Mouse (Mus musculus) layer of hippocampus, adult 8-10 months (tissue): ENCODE measurements around the gene E030025P04Rik. TPM values are rescaled to one million over a fixed set of nuclear protein-coding genes. Genes with fewer than 3 reads are reported as not detected.

ENCODE experiments used
- DNase-seq, 2 experiments: peaks; one replicate each; pipeline ENCODE4 v3.0.0; 2022; ENCODE audit warnings: low spot score in 2 of 2
- total RNA-seq, 4 experiments: library from RNA; stranded (reverse); gene quantifications; 2 replicates each; pipeline ENCODE4 v1.2.4; 2022

The E030025P04Rik gene
- not detected for total RNA-seq

DNA sequence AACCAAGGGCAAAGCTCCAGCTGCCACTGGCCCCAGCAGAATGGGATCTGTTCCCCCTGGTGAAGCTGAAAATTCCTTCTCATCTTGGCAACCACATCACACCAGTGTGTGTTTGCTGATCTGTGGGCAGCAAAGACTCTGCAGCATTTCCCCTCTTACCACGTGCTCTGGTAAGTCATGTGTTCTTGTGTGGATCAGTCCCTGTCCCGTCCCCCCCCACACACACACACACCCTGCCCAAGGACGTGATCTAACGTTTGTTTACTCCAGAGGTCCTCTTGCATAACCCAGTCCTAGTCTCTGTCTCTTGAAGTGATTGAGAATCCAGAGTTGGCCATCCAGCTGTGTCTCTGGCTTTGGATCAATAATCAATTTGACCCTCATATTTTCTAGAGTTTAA is at the start of gene E030025P04Rik:
Gene E030025P04Rik, minus strand, starts transcription at position 134 of the 400 bp plus-strand sequence.
- DNase-seq, result no peak

DNA sequence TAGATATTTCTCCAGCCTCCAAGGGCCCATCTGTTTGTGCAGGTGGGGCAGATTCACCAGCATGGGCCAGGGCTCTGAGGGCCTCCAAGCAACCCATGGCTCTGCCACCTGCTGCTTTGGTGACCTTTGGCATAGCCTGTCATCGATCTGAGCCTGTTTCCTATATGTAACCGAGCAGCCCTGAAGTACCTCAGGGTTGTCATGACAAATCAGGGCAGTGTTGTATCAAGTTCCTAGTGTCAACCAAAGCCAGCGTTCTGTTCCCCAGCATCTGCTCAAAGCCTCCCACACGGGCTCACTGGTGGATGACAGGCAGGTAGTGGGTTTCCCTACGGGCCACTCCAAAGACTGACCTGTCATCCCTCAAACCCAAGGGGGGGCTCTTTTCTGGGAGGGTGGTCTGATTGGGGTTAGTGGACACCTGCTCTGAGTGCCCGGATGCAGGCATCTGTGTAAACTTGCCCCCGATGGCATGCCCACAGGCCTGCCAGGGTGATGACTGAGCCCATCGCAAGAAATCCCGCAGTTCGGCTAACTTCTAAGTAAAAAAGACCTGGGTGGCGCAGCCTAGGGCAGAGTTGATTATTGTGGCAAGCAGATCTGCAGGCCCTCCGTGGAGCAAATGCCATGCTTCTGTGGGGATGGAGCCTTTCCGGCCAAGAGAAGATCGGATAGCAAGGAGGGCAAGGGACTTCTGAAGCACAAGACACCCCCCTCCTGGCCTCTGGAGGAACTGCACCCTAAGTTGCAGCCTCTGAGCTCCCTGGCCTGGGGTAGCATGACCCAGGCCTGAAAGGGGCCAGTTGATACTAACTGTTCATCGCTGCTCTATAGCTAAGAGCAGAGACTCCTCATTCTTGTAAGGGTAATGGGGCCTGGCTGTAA is 48.7 kb upstream of the E030025P04Rik start:
- peak; percentile 27 to 74 for DNase-seq

DNA sequence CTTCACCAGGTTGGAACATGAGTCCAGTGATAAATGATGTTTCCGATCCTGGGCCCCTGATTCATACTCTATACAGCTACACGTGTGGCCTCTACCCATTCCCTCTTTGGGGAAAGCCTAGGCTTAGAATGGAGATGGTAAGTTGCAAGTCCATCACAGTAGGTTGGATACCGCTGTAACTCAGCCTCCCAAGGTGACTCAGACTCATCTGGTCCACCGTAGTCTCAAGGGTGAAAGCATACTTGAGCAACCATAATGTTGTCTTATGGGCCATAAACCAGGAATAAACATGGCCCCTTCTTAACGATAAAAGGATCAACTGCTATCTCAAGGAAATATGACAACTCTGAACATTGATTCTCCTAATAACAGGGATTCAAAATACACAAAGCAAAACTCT is 44.1 kb upstream of the E030025P04Rik start:
- no peak for DNase-seq

- DNase-seq, result no peak
Measured at GRCm38 (mm10) chr11:109187631-109188184, 43.5 kb upstream of the E030025P04Rik start.

DNA sequence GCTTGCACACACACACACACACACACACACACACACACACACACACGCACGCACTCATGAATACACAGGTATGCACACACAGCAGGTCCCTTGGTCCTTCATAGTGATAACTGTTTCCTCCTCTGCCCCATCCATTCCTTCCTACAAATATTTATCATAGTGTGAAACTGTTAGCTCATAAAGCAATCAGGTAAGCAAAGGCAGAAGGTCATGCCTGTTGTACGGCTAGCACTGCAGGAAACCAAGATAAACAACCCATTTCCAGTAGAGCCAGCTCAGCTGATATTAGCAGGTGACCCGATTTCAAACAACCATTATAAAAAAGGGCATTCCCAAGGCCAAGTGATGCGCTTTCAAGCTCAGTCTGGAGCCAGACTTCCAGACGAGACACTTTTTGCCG is 36.9 kb upstream of the E030025P04Rik start:
- no peak for DNase-seq

GRCm38 (mm10) chr11:109180290-109180689 is 36.1 kb upstream of the E030025P04Rik start:
- no peak for DNase-seq

- peak; percentile 21 to 54 for DNase-seq
Measured at GRCm38 (mm10) chr11:109178788-109179518, 34.8 kb upstream of the E030025P04Rik start.

DNA sequence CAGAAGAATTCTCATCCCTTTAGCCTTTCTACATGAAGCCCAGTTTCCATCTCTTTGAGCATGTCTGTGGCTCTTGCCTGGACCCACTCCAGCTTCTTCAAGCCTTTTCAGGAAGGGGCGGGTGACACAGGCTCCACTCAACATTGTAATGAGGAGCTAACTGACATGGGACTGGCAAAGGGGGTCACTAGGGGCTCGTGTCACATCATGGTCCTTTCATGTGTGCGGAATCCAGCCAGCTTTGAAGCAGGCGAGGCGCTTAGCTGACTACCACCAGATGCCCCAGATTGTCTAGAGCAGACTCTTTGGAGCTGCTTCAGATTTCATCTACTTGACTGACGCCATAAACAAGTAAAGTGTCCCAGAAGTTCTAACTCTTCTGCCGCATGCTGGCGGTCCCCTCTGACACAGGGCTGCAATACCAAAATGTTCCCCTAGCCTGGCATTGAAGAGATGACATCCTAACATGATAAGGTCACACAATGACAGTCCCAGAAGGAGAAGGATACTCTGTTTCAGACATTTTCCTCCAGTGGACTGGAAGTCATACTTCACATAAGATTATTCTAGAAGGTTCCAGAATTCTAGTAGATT is 31.3 kb upstream of the E030025P04Rik start:
- no peak for DNase-seq

DNA sequence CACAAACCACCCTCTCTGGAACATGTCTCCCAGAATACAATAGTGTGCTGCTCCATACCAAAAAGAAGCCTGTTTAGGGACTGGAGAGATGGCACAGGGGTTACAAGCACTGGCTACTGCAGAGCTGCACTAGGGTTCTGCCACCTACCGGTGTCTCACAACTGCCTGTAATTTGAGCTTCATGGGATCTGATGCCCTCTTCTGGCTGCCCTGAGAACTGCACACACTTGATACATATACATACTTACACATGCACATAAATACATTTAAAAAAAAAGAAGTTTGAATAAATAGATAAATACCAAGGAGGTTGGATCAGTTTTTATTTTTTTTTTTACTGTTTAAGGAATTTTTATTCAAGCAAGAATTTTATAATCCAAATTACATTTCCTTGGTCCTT is 28.1 kb upstream of the E030025P04Rik start:
- DNase-seq, result no peak

DNA sequence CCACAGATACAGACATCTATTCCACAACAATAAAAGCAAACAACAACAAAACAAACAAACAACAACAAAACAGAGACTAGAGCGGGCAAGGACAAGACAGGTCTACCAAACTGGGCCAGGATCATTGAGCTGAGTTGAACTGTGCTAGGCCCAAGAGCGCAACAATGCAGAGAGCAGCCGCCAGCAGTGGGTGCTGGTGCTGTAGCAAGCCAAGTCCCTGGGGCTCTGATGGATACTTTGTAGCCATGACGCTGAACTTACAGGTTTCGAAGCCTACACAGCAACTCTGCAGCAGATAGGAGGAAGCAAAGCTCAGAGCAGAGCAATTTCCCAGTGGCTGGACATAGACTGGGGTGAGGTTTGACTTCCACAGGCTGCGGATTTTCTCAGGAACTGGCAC is 26.6 kb upstream of the E030025P04Rik start:
- DNase-seq, result no peak

GRCm38 (mm10) chr11:109157694-109158093 is 13.5 kb upstream of the E030025P04Rik start:
- DNase-seq, result no peak

DNA sequence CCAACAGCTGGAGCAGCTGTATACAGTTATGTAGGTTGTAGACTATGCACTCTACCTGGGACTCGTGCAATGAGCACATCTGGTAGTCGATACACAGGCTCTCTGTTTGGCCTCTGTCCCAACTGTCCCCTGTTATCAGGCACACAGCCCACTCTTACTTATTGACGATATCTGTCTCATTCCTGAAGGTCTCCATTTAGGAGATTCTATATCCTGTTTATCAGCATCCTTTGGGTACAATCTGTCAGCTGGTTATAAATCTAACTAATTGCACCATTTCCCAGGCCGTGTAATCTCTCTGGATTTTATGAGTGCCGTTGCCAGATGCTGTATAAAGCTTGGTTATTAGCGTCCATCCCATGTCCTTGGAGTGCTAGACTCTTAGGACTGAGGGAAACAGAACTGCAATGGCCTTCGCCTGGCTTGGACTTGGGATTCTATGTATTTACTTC is 747 bp upstream of the E030025P04Rik start:
- no peak for DNase-seq

DNA sequence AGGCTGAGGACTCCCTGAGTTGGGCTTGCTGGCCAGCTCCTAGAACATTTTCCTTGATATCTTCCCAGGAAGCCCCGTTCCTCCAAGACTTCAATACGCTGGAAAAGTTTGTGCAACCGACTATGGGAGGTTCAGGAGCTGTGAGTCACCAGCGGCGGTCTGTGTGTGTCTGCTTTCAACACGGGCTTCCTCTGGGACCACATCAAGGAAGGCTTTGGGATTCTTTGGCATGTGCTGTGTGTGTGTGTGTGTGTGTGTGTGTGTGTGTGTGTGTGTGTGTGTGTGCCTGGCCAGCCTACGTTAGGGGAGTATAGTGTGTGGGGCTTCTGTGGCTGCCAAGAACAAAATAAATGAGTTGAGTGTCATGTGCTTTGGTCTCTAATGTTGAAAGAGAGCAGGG is 17.7 kb downstream of the E030025P04Rik start:
- DNase-seq, result no peak

GRCm38 (mm10) chr11:109125451-109125850 is 18.7 kb downstream of the E030025P04Rik start:
- peak in 1 of 2 experiments; percentile 14 for DNase-seq

DNA sequence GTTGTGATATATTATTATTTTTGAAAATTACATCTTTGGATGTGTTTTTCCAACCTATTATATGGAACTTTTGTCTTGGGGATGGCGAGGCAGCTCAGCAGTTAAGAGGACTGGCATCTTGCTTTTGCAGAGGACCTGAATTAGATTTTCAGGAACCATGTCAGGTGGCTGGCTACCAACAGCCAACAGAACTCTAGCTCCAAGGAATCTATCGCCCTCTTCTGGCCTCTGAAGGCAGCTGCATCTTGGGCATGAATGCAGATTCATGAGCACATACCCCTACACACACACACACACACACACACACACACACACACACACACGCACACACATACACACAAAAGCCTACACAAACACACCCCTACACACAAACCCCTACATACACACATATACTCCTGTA is 19.9 kb downstream of the E030025P04Rik start:
- DNase-seq, result no peak

GRCm38 (mm10) chr11:109109826-109110346 is 34.3 kb downstream of the E030025P04Rik start:
- no peak for DNase-seq

DNA sequence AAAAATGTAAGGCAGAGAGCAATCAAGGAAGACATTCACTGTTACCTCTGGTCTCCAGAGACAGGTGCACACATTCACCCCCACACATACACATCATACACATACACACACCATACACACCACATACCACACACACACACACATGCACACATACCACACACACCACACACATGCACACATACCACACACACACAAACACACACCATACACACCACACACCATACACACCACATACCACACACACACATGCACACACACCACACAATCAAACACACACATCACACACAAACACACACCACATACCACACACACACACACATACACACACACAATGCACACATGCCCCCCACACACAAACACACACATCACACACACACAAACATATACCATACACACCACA is 35.1 kb downstream of the E030025P04Rik start:
- no peak for DNase-seq

DNA sequence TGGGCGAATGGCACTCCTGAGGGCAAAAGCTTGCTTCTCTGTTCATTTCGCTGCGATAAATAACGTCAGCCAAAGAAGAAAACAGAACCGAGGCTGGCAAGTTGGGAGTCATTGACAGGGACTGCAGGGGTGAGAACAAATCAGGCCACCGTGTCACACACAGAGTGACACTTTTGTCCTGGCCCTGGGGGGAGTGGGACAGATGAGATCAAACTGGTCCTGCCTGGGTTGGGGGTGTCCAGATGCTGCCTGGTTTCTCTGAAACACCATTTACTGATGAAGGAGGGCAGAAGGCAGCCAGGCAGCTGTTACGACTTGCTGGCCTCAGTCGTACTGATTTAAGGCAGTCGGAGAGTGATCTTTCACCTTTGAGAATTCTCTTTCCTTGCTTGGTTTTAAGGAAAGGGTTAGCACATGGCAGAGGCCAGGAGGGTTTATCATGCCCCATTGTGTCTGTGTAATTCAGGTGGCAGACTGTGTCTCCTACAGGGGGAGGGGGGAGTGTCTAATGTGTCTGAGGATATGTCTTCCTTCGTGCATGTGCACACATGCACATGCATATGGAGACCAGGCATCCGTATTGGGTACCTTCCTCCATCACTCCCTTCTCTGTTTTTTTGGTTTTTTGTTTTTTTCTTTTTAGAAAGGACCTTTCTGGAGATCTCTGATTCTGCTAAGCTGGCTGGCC is 36.5 kb downstream of the E030025P04Rik start:
- no peak for DNase-seq

GRCm38 (mm10) chr11:109106751-109107150 is 37.4 kb downstream of the E030025P04Rik start:
- no peak for DNase-seq

- no peak for DNase-seq
Measured at GRCm38 (mm10) chr11:109106181-109106580, 38.0 kb downstream of the E030025P04Rik start.

DNA sequence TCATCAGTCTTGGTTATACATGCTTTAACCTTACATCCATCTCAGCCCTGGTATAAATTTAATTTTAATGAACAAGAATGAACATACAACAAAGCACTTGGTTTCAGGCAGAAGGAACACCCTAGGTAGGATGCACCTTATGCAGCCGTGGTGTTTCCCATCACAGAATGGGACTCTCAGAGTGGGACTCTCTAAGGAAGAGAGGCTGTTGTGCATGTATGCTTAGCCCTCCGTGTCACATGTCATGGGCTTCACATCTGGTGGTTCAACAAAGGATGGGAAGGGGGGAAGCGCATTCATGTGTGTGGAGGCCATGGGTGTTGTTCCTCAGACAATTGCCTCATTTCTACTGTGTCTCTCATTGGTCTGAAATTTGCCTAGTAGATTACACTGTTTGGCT is 40.8 kb downstream of the E030025P04Rik start:
- DNase-seq, result no peak
